Mouse (Mus musculus) limb, embryonic 11.5 days (tissue): ENCODE measurements around the gene Galnt4. TPM values are rescaled to one million over a fixed set of nuclear protein-coding genes. Genes with fewer than 3 reads are reported as not detected.
A peak's percentile ranks its signal among the peaks of the same experiment; 100 is the strongest.

Experiments
- ATAC-seq: fragments of 200-750 bp; cut with Nextera tagmentation; 2 replicates; pipeline ENCODE4 v1.8.0; 2017; ENCODE audit warnings: low read depth; ENCODE audit not compliant: insufficient number of reproducible peaks, low FRiP score, low TSS enrichment
- DNase-seq: peaks from one replicate; pipeline ENCODE4 v3.0.0-alpha.2; 2015; ENCODE audit warnings: low spot score
- H3K27ac ChIP-seq: fragments of 300-500 bp; sonication (generic); replicated peaks from 2 replicates; pipeline ENCODE4 v1.5.1; 2014; ENCODE audit warnings: low read depth, mild to moderate bottlenecking, low read length
- H3K27me3 ChIP-seq: fragments of 300-500 bp; sonication (generic); 2 replicates; pipeline ENCODE4 v1.6.1; 2014; ENCODE audit warnings: mild to moderate bottlenecking, low read length, mixed read lengths; ENCODE audit not compliant: control insufficient read depth, insufficient read depth
- H3K36me3 ChIP-seq: fragments of 300-500 bp; sonication (generic); 2 replicates; pipeline ENCODE4 v1.6.1; 2014; ENCODE audit warnings: mild to moderate bottlenecking, low read length, moderate library complexity, mixed read lengths; ENCODE audit not compliant: control insufficient read depth, insufficient read depth
- H3K4me1 ChIP-seq: fragments of 300-500 bp; sonication (generic); 2 replicates; pipeline ENCODE4 v1.6.1; 2014; ENCODE audit warnings: low read length, mixed read lengths; ENCODE audit not compliant: control insufficient read depth, insufficient read depth
- H3K4me2 ChIP-seq: fragments of 300-500 bp; sonication (generic); 2 replicates; pipeline ENCODE4 v1.6.1; 2014; ENCODE audit warnings: low read depth, mild to moderate bottlenecking, moderate library complexity; ENCODE audit not compliant: severe bottlenecking
- H3K4me3 ChIP-seq: fragments of 300-500 bp; sonication (generic); 2 replicates; pipeline ENCODE4 v1.5.1; 2014; ENCODE audit warnings: low read depth, low read length
- H3K9ac ChIP-seq: fragments of 300-500 bp; sonication (generic); 2 replicates; pipeline ENCODE4 v1.6.1; 2014; ENCODE audit warnings: mild to moderate bottlenecking, low read length
- H3K9me3 ChIP-seq: fragments of 300-500 bp; sonication (generic); 2 replicates; pipeline ENCODE4 v1.6.1; 2016; ENCODE audit warnings: low read length; ENCODE audit not compliant: control insufficient read depth
- WGBS: fragments of 180-500 bp; shearing (Covaris S2); extraction: QIAGEN DNeasy Blood & Tissue Kit; methylation state at CpG from one replicate; pipeline ENCODE4 v1.1.7; 2014; 5-methylcytosine and 5-hydroxymethylcytosine counted together
- polyA plus RNA-seq: library from polyadenylated mRNA; unstranded; fragments of >200 nt; fragmentation: Nextera tagmentation; extraction: Ambion mirVana; gene quantifications from 2 replicates; pipeline ENCODE4 v1.2.1, GENCODE M21; 2014

Gene Galnt4
- polyA plus RNA-seq, 1 experiment from 2014 or later: 5.8 TPM

- WGBS: 52% methylated on average over 23 of the region's 23 CpGs
- Histone ChIP-seq H3K4me3 (no peak overlapping the region), H3K9me3 (no peaks in the 10 kb centered on the region), H3K27ac (no peak overlapping the region), H3K27me3 (no peaks in the 10 kb centered on the region), H3K9ac (no peak overlapping the region), H3K4me2 (no peak overlapping the region), H3K36me3 (no peaks in the 10 kb centered on the region), H3K4me1 (no peaks in the 10 kb centered on the region)
- no peak for ATAC-seq
- peak; percentile 95 for DNase-seq
These were observed 23.3 kb upstream of the Galnt4 start for GRCm38 (mm10) chr10:99084397-99085239.

- Histone ChIP-seq H3K36me3 (no peaks in the 10 kb centered on the region), H3K4me2 (no peak overlapping the region), H3K27ac (no peak overlapping the region), H3K9me3 (no peaks in the 10 kb centered on the region), H3K4me3 (no peak overlapping the region), H3K9ac (no peak overlapping the region), H3K27me3 (no peaks in the 10 kb centered on the region), H3K4me1 (no peaks in the 10 kb centered on the region)
- no peak for DNase-seq
- 70% methylated on average over 6 of the region's 6 CpGs for WGBS
- no peak for ATAC-seq
These were observed 22.7 kb upstream of the Galnt4 start for GRCm38 (mm10) chr10:99085240-99085587.

- Histone ChIP-seq H3K4me3 (no peak overlapping the region), H3K4me2 (no peak overlapping the region), H3K36me3 (no peaks in the 10 kb centered on the region), H3K4me1 (no peaks in the 10 kb centered on the region), H3K9ac (no peak overlapping the region), H3K27me3 (no peaks in the 10 kb centered on the region), H3K9me3 (no peaks in the 10 kb centered on the region), H3K27ac (no peak overlapping the region)
- no peak for ATAC-seq
- 72% methylated on average over 6 of the region's 6 CpGs for WGBS
- no peak for DNase-seq
These were observed 21.9 kb upstream of the Galnt4 start for GRCm38 (mm10) chr10:99086029-99086428.

GRCm38 (mm10) chr10:99089906-99090305 is 18.1 kb upstream of the Galnt4 start:
- Histone ChIP-seq H3K4me3 (no peak overlapping the region), H3K4me1 (no peaks in the 10 kb centered on the region), H3K36me3 (no peaks in the 10 kb centered on the region), H3K4me2 (no peak overlapping the region), H3K27me3 (no peaks in the 10 kb centered on the region), H3K9me3 (no peaks in the 10 kb centered on the region), H3K27ac (no peak overlapping the region), H3K9ac (no peak overlapping the region)
- DNase-seq (no peak), ATAC-seq (no peak)
- 83% methylated on average over 6 of the region's 6 CpGs for WGBS

GRCm38 (mm10) chr10:99093364-99093763 is 14.6 kb upstream of the Galnt4 start:
- WGBS: 80% methylated on average over 2 of the region's 2 CpGs

GRCm38 (mm10) chr10:99095114-99095513 is 12.8 kb upstream of the Galnt4 start:
- DNase-seq: peak; percentile 39
- WGBS: 84% methylated on average over 2 of the region's 2 CpGs
- H3K27ac ChIP-seq: no peak overlapping the region
- no peak overlapping the region for H3K4me3 ChIP-seq
- no peaks in the 10 kb centered on the region for H3K4me1 ChIP-seq
- H3K36me3 ChIP-seq: no peaks in the 10 kb centered on the region
- ATAC-seq: no peak
- no peaks in the 10 kb centered on the region for H3K9me3 ChIP-seq
- H3K9ac ChIP-seq: no peak overlapping the region
- no peaks in the 10 kb centered on the region for H3K27me3 ChIP-seq
- no peak overlapping the region for H3K4me2 ChIP-seq

More at GRCm38 (mm10) chr10:99093364-99093763, 14.6 kb upstream of the Galnt4 start:
- H3K9me3 ChIP-seq: no peaks in the 10 kb centered on the region
- no peaks in the 10 kb centered on the region for H3K4me1 ChIP-seq
- H3K4me2 ChIP-seq: no peak overlapping the region
- ATAC-seq (no peak), DNase-seq (no peak)
- H3K9ac ChIP-seq: no peak overlapping the region
- no peaks in the 10 kb centered on the region for H3K36me3 ChIP-seq
- no peak overlapping the region for H3K27ac ChIP-seq
- no peaks in the 10 kb centered on the region for H3K27me3 ChIP-seq
- no peak overlapping the region for H3K4me3 ChIP-seq

GRCm38 (mm10) chr10:99097374-99097773 is 10.6 kb upstream of the Galnt4 start:
- no peaks in the 10 kb centered on the region for H3K9me3 ChIP-seq
- no peak overlapping the region for H3K9ac ChIP-seq
- no peak overlapping the region for H3K4me3 ChIP-seq
- no peaks in the 10 kb centered on the region for H3K4me1 ChIP-seq
- no peak overlapping the region for H3K4me2 ChIP-seq
- WGBS: 77% methylated on average over 10 of the region's 10 CpGs
- no peaks in the 10 kb centered on the region for H3K36me3 ChIP-seq
- no peak overlapping the region for H3K27ac ChIP-seq
- no peaks in the 10 kb centered on the region for H3K27me3 ChIP-seq
- no peak for ATAC-seq
- peak; percentile 59 for DNase-seq

- no peak overlapping the region for H3K27ac ChIP-seq
- H3K4me1 ChIP-seq: peaks cover 4% of the 10 kb centered on the region; the same call in 1 of the 2 replicates
- H3K9me3 ChIP-seq: no peaks in the 10 kb centered on the region
- H3K4me2 ChIP-seq: no peak overlapping the region
- ATAC-seq (no peak), DNase-seq (no peak)
- WGBS: 82% methylated on average over 3 of the region's 3 CpGs
- H3K27me3 ChIP-seq: no peaks in the 10 kb centered on the region
- peaks cover 4% of the 10 kb centered on the region; the same call in 1 of the 2 replicates for H3K36me3 ChIP-seq
- no peak overlapping the region for H3K9ac ChIP-seq
- H3K4me3 ChIP-seq: no peak overlapping the region
These were observed 2.4 kb upstream of the Galnt4 start for GRCm38 (mm10) chr10:99105522-99105921.
